Mouse (Mus musculus) G1E (cell line): Measurements from ENCODE around the gene Ucn3. TPM values are rescaled to one million over a fixed set of nuclear protein-coding genes. Genes with fewer than 3 reads are reported as not detected.
"Not testable (repeated sequence)": the region's sequence is repeated elsewhere in the genome, so short reads cannot be mapped to it uniquely, and the experiment has no call there.

Experiments
- ATAC-seq: 2 replicates; pipeline ENCODE4 v1.8.0; 2016; ENCODE audit warnings: mild to moderate bottlenecking; ENCODE audit not compliant: insufficient number of reproducible peaks, poor library complexity, low FRiP score, severe bottlenecking; ENCODE audit errors: extremely low read depth
- DNase-seq: peaks from one replicate; pipeline ENCODE4 v3.0.0; 2012; ENCODE audit warnings: low spot score
- H3K27me3 ChIP-seq: 2 replicates; pipeline ENCODE4 v1.6.1; 2012; ENCODE audit warnings: mild to moderate bottlenecking, low read length, inconsistent platforms; ENCODE audit not compliant: insufficient read depth
- H3K36me3 ChIP-seq: replicated peaks from 2 replicates; pipeline ENCODE3; 2012; ENCODE audit warnings: mild to moderate bottlenecking, inconsistent platforms
- H3K4me1 ChIP-seq: 2 replicates; pipeline ENCODE4 v1.6.1; 2012; ENCODE audit warnings: low read depth, low read length, inconsistent platforms, mixed read lengths; ENCODE audit not compliant: insufficient read depth
- H3K4me3 ChIP-seq: 2 replicates; pipeline ENCODE4 v1.5.1; 2012; ENCODE audit warnings: low read depth, mild to moderate bottlenecking, inconsistent platforms, low read length, moderate library complexity, mixed read lengths
- H3K9me3 ChIP-seq: replicated peaks from 2 replicates; pipeline ENCODE4 v1.6.1; 2012; ENCODE audit warnings: inconsistent platforms
- CTCF ChIP-seq: IDR thresholded peaks from 2 replicates; pipeline ENCODE4 v1.5.1; 2012; ENCODE audit warnings: low read depth, low read length, inconsistent platforms, mixed read lengths
- GATA1 ChIP-seq: IDR thresholded peaks from 2 replicates; pipeline ENCODE4 v1.6.1; 2012; ENCODE audit warnings: borderline replicate concordance, low read length, inconsistent platforms, mixed read lengths
- GATA2 ChIP-seq: IDR thresholded peaks from 2 replicates; pipeline ENCODE4 v1.6.1; 2012; ENCODE audit warnings: low read depth, low read length, inconsistent platforms, borderline replicate concordance
- POLR2AphosphoS5 ChIP-seq: IDR thresholded peaks from 2 replicates; pipeline ENCODE4 v1.6.1; 2012; ENCODE audit warnings: low read depth, low read length, inconsistent platforms; ENCODE audit not compliant: insufficient replicate concordance
- TAL1 ChIP-seq: conservative IDR thresholded peaks from 2 replicates; pipeline ENCODE4 v1.6.1; 2012; ENCODE audit warnings: low read depth, low read length, inconsistent platforms, mixed read lengths
- polyA plus RNA-seq: library from polyadenylated mRNA; stranded (reverse); fragments of >175 nt; gene quantifications from 2 replicates; pipeline ENCODE4 v1.2.3, GENCODE M21; 2012
- total RNA-seq, 2 experiments: library from RNA; stranded (forward) in 1 of 2; stranded (reverse) in 1 of 2; fragments of 200-1000 nt in 1 of 2; fragments of >200 nt in 1 of 2; fragmentation: Nextera tagmentation in 1 of 2; gene quantifications; 2 replicates each; pipeline ENCODE4 v1.2.3; 2014 to 2017

The Ucn3 gene
- total and polyA plus RNA-seq, 3 experiments = 0.11 TPM; not detected in 2

DNA sequence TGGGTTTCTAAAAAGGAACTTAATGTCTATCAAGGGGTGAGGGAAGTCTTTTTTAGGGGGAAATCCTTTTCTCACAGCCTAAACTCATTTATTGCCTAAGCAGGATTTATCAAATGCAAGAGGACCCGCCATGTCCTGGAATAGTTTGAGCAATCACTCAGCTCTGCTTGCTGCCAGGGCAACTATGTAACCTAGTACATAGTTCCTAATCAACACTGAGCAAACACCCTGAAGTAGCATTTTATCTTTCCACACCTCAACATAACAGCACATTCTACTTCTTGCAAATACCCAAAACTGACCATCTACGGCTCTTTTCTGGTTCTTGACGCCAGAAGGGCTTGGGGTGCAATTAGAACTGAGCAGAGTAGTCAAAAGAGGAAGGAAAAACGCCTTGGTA lies 36.9 kb downstream of the Ucn3 start:
- Histone ChIP-seq H3K36me3 (peaks cover 60% of the 10 kb centered on the region), H3K4me1 (no peaks in the 10 kb centered on the region), H3K4me3 (no peak overlapping the region), H3K9me3 (no peaks in the 10 kb centered on the region), H3K27me3 (no peaks in the 10 kb centered on the region)
- TF ChIP-seq CTCF (no peak), TAL1 (no peak), POLR2AphosphoS5 (no peak), GATA2 (no peak)
- DNase-seq (no peak), ATAC-seq (no peak)

DNA sequence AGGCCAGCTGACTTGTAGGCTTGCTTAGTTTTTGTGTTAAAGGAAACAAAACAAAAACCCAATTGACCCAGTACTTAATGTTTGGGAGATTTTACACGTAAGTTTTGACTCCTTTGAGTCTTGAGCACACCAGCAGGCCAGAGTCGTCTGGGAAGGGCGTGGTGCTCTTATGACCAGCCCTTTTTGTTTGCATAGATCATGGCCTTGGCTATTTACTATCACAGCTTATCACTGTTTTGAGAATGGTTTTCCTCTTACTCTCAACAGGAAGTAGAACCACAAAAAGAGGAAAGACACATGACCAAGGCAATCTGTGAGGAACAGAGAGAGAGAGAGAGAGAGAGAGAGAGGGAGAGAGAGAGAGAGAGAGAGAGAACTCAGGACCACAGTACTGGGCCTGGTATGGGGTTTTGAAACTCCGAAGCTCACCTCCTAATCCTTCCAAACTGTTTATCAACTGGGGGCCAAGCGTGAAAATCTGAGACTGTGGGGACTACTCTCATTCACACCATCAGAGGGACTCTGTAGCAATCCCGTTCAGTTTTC lies 37.9 kb downstream of the Ucn3 start:
- ATAC-seq = no peak; the same call in 1 of the 2 replicates
- TF ChIP-seq CTCF = no peak
- TF ChIP-seq TAL1 = no peak
- TF ChIP-seq GATA2 = no peak
- no peak for TF ChIP-seq POLR2AphosphoS5
- no peak for TF ChIP-seq GATA1
- peaks cover 61% of the 10 kb centered on the region for H3K36me3 ChIP-seq
- DNase-seq = no peak
- no peaks in the 10 kb centered on the region for H3K9me3 ChIP-seq
- H3K4me1 ChIP-seq = no peaks in the 10 kb centered on the region
- H3K4me3 ChIP-seq = no peak overlapping the region
- no peaks in the 10 kb centered on the region for H3K27me3 ChIP-seq

DNA sequence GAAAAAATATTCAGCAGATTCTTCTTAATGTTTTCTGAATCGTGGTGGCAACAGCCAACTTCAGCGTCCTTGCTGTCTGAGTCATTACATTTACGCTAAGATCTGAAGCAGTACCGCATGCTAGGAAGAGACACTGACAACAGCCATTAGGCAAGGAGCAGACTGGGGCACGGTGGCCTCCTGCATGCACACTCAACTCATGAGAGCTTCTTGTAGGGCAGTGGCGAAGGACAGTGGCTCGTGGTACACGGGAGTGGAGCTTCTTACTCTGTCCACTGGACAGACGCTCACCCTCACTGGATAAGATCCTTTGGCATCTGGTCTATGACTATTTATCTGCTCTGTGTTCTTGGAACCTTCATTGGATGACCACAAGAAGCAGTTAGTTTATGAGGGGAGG lies 45.8 kb downstream of the Ucn3 start:
- Histone ChIP-seq H3K27me3 (no peaks in the 10 kb centered on the region), H3K36me3 (peaks cover 63% of the 10 kb centered on the region), H3K4me1 (peaks cover 2% of the 10 kb centered on the region; the same call in 1 of the 2 replicates), H3K4me3 (no peak overlapping the region), H3K9me3 (no peaks in the 10 kb centered on the region)
- no peak for DNase-seq
- TF ChIP-seq CTCF = no peak
- TF ChIP-seq POLR2AphosphoS5 = no peak
- no peak for TF ChIP-seq TAL1
- no peak for TF ChIP-seq GATA1
- no peak for TF ChIP-seq GATA2
- no peak for ATAC-seq

DNA sequence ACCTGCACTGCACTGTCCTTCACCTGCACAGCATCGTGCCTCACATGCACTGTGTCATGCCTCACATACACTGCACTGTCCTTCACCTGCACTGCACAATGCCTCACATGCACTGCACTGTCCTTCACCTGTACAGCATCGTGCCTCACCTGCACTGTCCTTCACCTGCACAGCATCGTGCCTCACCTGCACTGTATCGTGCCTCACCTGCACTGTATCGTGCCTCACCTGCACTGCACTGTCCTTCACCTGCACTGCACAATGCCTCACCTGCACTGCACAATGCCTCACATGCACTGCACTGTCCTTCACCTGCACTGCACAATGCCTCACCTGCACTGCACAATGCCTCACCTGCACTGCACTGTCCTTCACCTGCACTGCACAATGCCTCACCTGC lies 46.9 kb downstream of the Ucn3 start:
- ATAC-seq, H3K9me3 ChIP-seq, DNase-seq, H3K4me1 ChIP-seq, H3K4me3 ChIP-seq, H3K27me3 ChIP-seq: not testable (repeated sequence)
- TF ChIP-seq POLR2AphosphoS5 = peak; percentile 82; the same call in 1 of the 2 replicates
- peaks cover 63% of the 10 kb centered on the region for H3K36me3 ChIP-seq

DNA sequence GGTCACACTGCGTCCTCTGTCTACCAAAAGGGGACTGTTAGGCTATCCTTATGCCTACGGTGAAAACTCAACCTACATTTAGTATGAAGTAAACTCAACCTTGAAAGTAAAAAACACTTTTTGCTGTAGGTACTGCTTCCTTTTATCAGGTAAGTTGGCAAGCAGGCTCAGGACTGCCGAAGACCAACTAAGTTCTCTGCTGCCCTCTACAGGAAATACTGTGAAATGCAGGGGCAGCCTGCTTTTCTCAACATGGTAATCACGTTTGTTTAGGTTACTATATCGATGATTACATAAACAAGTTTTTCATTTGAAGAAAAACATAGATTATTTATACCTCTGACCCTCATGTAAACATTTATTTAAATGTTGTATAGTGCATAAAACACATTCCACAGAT lies 48.2 kb downstream of the Ucn3 start:
- peaks cover 58% of the 10 kb centered on the region for H3K36me3 ChIP-seq
- DNase-seq (peak; percentile 9), ATAC-seq (no peak)
- no peaks in the 10 kb centered on the region for H3K9me3 ChIP-seq
- H3K27me3 ChIP-seq = no peaks in the 10 kb centered on the region
- TF ChIP-seq CTCF = peak; percentile 91
- no peak for TF ChIP-seq GATA2
- no peak for TF ChIP-seq TAL1
- peaks cover 6% of the 10 kb centered on the region for H3K4me1 ChIP-seq
- H3K4me3 ChIP-seq = no peak overlapping the region

DNA sequence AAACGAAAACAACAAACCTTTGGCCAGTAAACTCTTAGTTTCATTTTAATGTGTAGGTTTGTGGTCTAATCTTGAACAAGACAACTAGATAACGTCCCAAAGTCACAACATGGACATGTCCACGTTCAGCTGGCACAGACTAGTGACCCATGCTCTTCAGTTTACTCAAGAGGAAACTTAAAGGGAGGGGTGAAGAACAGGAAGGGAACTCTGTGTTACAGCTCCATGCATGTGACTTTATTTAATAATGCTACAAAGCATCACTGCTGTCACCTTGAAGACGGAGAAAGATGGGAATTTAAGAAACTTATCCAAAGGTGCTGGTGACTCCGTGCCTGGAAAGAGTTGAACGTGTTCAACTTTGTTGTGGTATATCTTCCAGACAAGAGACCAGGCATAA lies 49.1 kb downstream of the Ucn3 start:
- H3K27me3 ChIP-seq = no peaks in the 10 kb centered on the region

DNA sequence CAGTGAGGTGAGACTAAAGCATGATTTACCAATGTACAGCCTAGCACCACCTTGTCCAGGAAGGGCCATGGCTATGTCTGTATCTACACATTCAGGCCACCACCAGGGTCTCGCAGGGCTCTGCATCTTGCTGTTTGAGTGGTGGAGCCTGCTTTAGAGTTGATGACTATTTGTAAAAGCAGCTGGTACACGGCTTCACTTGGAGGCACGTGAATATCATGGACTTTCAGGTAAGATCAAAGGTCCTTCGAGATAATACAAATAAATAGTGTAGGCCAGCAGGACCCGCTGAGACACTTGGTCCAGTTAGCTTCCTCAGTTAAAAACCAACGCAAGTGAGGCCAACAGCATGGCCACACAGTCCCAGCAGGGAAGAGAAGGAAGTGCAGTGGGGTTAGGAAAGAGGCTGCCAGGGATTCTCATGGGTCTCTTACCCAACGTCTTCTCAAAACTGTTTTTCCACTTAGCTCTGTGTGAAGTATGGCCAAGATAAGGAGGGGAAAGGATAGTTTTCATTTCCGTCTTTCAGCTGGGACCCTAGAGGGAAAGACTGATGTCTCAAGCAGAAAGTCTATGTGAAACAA lies 49.7 kb downstream of the Ucn3 start:
- Histone ChIP-seq H3K4me3 (no peak overlapping the region), H3K4me1 (peaks cover 13% of the 10 kb centered on the region), H3K27me3 (no peaks in the 10 kb centered on the region), H3K36me3 (peaks cover 58% of the 10 kb centered on the region), H3K9me3 (no peaks in the 10 kb centered on the region)
- no peak for ATAC-seq
- DNase-seq = no peak
- TF ChIP-seq TAL1 = no peak
- TF ChIP-seq GATA2 = no peak
- TF ChIP-seq GATA1 = no peak
- no peak for TF ChIP-seq POLR2AphosphoS5
- TF ChIP-seq CTCF = no peak

More for the DNA sequence above, 49.1 kb downstream of the Ucn3 start:
- peaks cover 13% of the 10 kb centered on the region for H3K4me1 ChIP-seq
- TF ChIP-seq GATA1 (no peak), GATA2 (no peak), CTCF (no peak), TAL1 (no peak), POLR2AphosphoS5 (no peak)
- peaks cover 63% of the 10 kb centered on the region for H3K36me3 ChIP-seq
- H3K4me3 ChIP-seq = no peak overlapping the region
- H3K9me3 ChIP-seq = no peaks in the 10 kb centered on the region
- ATAC-seq (no peak), DNase-seq (no peak)
